Mouse (Mus musculus): ENCODE measurements around the gene Slc35d1.

DNA sequence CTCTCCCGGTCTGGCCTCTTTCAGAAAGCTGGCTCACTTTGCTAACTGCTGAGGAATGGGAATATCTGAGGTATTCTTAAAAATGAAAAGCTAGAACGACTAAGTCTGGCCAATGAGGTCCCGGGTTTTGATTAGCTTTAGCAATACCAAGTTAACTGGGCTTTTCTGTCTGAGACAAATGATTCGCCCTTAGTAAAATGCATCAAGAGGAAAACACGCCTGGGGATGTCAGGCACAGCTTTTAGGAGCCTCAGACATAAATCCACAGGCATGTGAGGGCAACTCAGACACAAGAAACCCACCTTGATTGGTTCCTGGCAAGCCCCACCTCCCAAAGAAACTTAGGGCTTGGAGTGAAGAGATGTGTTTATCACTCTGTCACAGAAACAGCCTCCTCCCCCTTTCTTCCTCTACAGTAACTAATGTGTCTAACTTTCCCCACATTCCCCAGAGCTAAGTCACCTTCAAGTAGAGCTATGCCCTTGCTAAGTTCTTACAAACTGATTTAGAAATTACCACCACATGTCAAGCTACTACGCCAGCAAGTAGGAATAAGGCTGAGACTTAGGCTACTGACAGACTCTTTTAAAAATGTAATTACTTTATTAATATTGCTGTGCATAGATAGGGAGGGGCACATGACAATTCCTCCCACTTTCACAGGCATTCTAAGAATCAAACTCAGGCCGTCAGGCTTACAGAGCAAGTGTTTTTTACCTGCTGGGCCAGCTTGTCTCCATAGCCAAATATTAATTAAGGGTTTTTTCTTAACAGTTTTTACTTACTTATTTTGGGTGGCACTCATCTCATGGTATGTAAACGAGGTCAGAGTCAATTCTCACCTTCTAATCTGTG lies 26.0 kb downstream of the Slc35d1 start:
- TF ChIP-seq GATA1 (IDR thresholded peaks at IDR 0.05; ENCODE audit: borderline replicate concordance, low read length) (no peak), FLI1 (IDR thresholded peaks at IDR 0.05; ENCODE audit: low read length) (no peak)
